Mouse (Mus musculus): Measurements from ENCODE around the gene H2afy.

Gene H2afy

DNA sequence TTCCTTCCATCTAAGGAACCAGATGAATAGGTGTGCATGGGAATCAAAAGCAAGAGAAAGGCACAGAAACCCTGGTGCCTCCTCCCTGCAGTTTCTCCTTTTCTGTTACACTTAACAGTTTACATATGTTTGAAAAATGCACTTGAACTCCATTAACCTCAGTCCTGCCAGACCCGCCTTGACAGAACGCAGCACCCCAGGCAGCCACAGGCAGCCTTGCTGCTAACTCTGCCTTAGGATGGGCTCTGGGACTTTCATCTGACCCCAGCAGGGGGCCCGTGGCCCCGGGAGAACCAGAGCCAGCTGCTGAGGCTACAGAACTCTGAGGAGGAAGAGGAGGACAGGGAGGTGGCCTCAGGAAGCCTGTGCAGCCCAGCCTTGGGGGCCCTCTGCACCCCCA is 23.7 kb downstream of the H2afy start:
- DNase-seq (ENCODE audit: extremely low read depth, low read depth), result no peak

DNA sequence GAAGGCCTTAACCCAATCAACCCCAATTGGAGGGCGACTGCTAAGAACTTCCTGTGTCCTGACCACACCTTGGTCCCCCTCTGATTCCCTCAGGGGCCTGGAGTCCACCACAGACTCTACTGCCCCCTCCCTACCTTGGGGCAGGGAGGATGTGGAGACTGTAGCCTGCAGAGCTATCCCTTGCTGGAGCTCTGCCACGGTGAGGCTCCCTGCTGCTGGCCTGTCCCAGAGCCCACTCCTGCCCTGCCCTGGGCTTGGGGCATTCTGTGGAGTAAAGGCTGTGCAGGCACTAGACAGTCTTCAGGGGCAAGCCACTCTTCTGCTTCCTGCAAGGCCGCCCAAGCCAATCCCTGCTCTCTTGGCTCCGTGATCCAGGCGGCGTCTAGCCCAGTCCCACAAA is 24.6 kb downstream of the H2afy start:
- DNase-seq (ENCODE audit: extremely low read depth, low read depth), result no peak

DNA sequence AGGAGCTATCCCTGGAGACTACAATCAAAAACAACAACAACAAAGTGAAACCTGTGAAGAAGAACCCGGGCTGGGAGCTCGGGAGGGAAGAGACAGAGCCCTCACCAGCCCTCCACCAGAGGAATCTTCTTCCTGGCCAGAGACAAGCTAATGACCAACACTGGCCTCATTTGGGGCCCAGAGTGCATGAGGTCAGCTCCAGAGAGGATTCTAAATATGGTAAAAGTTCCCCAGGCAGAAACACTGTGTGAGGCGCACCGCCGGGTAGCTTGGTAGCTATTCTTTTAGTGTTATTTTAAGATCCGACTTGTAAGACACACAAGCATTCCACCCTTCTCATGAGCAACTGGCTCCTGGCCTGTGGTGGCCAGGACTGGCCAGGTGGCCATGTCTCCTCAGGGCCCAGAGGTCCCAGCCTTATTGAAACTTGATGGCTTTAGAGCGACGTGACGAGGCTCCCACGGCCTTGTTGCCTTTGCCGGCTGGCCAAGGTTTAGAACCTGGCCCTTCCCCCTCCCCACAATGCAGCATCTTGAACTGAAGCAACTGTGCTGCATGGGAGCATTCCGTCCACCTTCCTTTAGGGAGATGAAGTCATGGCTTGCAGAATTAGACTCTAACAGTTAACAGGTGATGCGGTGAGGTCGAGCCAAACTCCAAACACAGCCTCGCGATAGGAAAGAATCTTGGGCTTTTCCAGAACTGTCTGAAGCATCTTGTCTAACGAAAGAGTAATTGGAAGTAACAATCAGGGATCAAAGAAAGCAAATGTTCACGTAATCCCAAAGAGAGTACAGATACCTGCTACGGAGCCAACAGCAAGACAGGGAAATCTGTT is 25.2 kb downstream of the H2afy start:
- no peak for DNase-seq (ENCODE audit: extremely low read depth, low read depth)

DNA sequence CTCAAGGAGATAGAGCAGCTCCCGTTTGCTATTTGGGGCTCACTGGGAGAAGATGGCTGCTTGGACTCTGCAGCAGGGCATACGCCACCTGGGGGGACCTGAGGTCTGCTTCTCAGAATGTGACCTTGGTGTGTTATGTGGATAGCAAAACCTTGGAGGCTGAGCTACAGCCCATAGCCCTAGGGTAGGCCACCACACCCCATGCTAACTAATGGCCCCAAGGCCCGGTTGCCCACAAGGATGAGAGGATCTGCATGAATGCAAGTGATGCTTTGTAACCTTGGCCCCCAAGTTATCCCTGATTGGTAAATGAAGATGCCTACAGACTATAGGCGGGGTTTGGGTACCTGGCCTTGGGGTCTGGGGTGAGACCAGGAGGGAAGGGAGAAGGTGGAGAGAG is 26.5 kb downstream of the H2afy start:
- DNase-seq (ENCODE audit: extremely low read depth, low read depth), result no peak

DNA sequence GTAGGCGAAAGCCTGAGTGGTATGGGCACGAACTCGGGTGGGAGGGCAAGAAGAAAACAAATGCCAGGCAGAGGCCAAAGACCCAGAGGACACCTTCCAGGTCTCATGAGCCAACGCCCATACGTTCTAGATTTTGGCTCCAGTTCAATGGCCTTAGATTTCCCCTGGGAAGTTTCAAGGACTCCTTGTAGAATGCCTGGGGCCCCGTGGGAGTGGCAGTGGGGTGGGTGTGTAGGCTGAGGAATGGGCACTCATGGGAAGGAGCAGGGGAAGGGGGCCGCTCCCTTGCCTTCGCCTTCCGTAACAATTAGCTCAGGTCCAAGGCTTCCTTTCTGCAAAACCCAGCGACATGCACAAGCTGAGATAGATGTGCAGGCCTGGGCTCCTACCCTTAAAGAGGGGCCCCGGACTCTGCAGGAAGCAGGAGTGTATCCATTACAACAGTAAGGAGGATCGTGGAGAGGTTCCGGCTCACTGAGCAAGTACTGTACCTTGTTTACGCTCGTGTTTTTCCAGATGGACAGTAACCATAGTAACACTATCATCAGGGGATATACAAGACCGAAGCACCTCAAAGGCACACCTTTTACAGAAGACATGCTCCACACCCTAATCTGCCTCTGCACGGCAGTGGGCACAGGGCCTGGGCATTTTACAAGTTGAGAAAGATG is 27.2 kb downstream of the H2afy start:
- DNase-seq (ENCODE audit: extremely low read depth, low read depth), result no peak

DNA sequence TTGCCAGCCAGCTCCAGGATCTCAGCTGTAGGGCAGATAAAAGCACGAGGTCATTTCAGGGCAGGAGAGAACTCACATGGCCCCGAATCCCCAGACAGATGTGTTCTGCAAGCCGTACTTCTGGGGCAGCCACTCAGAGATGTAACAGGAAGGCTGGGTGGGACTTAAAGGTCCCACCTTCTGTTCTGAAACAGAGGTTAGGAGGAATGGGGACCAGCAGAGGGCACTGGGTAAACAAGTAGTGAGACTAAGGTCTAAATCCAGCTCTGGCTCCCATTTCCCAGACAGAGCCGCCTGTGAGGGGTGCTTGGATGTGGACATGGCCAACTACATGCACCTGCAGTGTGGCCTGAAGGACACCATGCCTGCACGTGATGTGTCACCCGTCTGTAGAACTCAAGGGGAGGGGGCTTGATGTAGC is 31.2 kb downstream of the H2afy start:
- DNase-seq (ENCODE audit: extremely low read depth, low read depth), result no peak

DNA sequence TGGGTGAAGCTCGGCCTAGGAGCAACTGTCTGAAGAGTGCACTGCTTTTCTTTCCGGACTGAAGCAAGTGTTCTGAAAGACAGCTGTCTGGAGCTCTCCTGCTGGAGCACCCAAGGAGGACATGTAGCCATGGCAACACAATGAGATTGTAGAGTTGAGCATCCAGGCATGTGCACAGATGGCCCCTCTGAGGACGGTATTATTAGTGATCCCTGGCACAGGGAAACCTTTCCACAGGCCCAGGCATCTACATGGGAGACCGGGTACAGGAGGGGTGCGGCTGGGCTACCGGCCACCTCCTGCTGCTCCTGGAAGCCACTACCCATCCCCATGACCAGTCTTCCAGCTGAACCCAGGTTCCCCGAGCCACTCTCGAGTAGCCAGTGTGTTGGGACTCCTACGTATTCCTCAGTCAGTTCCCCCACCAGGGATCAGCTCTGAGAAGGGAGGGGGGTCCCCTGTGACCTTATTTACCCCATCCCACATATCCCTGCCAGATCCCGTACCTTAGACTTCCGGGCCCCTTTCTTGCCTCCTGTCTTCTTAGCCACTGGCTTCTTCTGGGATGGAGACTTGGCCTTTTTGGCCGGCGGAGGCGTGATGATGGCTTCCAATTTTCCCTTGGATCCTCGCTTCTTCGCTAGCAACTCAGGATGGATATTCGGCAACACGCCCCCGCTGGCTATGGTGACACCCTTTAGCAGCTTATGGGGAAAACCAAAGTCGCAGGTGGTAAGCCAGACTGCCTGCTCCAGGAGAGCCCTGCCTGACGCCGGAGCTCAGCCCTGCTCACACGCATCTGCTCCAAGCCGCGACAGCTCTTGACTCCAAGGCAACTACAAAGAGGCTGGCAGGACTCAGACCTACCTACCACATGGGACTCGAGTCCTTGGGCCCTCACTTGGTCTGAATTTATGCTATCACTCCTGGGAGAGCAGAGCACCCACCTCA is 32.1 kb downstream of the H2afy start:
- DNase-seq (ENCODE audit: extremely low read depth, low read depth), result no peak

DNA sequence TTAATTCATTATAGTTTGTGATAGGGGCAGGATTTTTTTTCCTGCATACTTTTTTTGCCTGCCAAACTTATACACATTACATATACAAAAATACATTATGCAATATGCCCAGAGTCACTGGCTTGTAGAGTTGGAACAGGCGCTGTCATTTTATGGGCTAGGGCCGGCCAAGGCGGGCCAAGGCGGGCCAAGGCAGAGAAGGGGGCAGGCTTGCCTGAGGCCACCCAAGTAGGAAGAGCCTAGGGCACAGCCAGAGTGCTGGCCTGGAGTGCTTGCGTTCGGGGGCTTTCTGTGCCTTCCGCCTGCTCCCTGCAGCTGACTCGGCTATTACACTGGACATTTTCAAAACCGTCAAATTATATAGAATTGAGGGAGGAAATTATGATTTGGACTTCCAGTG is 34.0 kb downstream of the H2afy start:
- no peak for DNase-seq (ENCODE audit: extremely low read depth, low read depth)

DNA sequence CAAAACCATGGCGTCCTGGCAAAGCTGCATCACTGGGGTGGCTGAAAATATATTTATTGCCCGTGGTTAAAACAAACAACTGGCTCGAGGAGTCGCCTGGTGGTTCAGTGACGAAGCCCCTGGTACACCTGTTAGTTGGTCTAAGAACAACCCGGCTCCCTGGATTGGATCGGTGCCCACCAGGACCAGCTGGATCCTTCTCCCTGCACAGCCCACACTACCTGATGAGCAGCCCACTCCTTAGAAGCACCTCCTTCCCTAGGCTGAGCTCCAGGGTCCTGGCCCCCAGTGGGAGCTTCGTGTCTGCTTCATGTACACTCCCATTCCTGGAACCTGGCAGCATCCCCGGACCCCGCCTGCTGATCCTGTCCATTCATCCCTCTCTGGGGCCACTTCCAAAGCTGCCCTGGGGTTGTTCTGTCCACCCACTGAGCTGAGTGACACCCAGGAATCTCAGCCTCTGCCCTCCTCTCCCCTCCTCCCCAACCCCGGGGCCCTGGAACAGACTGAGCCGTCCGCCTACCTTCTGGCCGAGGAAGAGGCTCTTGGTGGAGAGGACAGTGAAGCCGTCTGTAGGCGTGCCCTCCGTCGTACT is 40.5 kb downstream of the H2afy start:
- DNase-seq (ENCODE audit: extremely low read depth, low read depth), result no peak

DNA sequence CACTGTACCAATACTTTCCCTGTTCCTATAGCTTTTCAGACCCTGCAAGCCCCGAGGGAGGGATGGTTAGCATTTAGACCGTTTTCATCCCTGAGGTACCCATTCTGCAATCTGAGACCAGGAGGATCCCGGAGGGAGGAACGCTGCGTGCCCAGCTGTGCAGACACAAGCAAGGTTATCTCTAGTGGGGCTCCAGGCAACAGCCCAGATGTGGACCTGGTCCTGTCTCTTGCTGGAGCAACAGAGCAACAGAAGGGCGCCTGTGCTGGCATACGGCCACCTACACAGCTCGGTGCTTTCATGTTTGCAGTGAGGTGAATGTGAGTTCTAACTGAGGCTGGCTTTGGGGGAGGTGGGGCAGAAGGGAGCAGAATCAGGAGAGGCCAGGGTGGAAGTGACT is 41.6 kb downstream of the H2afy start:
- DNase-seq (ENCODE audit: extremely low read depth, low read depth), result no peak

DNA sequence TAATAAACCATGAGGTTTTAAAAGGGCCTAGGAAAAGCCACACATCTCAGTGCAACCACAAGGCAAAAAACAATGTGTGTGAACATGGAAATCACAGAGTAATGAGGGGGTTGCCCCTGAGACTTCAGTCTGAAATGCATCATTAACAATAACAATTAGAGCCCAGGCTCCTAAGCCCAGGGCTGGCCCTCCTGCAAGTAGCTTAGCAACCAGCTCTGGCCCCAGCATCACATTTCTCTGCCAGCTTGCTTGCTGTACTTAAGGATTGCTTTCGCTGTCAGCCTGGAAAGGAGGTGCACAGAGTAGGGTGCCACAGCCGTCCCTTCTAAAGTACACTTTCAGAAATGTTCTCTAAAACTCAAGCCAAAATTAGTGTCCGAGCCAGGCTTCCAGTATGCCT is 42.5 kb downstream of the H2afy start:
- no peak for DNase-seq (ENCODE audit: extremely low read depth, low read depth)

DNA sequence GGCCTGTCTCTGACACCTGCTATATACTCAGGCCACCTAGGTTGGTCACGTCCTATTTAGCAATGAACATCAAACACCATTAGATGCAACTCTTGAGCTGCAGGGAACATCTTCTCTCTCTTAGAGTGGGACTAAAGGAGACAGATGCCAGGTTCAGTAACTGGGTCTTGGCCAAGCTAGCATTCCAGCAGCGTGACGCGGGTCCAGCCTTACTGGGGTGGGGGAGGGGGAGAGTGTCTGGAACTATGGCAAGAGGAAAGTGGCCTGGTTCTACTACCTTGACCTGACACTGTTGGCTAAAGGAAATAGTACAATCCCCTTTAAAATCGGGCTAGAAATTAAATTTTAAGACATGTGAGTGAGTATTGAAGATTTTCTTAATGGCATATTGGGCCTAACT is 43.6 kb downstream of the H2afy start:
- DNase-seq (ENCODE audit: extremely low read depth, low read depth), result no peak

DNA sequence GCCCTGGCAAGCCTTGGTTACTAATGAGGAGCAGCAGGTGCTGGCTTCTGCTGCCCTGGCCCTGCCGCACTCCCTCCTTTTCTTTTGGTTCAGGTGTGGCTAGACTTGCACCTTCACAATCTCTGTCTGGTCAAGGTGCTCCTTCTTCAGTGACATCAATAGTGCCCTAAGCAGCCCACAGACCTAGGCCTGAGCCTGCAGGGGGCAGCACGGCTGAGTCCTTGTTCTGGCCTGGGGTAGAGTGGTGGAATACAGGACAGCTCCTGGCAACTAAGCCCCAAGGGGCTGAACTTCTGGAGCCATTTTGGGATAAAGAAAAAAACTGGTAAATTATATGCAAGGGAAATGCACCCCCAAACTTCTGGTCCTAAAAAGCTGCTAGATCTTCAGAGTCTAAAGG is 45.6 kb downstream of the H2afy start:
- DNase-seq (ENCODE audit: extremely low read depth, low read depth), result no peak

DNA sequence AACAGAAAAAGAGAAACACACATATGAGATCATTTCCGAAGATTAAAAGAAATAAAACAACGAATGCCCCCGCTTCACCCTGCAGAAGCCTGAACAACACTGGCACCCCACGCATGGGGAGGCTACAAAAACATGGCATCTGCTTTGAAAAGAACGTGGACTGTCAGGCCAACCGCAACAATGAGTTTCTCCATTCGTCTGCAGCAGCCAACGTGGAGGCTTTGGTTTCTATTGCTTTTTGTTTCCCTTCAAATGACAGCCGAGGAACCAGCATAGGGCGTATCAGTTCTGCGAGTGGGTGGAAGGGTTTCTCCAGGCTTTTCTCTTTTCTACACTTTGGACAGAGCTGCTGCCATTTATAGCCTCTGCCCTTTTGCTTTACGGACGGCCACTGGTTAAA is 47.6 kb downstream of the H2afy start:
- no peak for DNase-seq (ENCODE audit: extremely low read depth, low read depth)

DNA sequence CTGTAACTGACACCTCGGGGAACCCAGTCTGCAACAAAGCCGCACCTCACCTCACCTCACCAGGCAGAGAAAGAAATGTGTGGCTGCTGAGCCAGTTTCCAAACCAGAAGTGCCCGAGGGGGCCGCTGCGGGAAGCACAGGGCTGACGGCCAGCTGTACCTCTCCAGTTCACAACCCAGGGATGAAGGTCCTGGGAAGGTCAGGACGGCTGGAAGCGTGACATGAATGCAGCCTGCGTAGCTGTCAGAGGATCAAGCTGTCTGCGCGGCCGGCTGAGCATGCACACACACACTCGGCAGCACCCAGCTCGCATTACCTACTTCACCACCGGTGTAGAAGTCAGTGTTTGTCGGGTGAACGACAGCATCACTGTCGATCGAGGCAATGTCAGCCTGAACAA is 48.2 kb downstream of the H2afy start:
- DNase-seq (ENCODE audit: extremely low read depth, low read depth), result no peak

DNA sequence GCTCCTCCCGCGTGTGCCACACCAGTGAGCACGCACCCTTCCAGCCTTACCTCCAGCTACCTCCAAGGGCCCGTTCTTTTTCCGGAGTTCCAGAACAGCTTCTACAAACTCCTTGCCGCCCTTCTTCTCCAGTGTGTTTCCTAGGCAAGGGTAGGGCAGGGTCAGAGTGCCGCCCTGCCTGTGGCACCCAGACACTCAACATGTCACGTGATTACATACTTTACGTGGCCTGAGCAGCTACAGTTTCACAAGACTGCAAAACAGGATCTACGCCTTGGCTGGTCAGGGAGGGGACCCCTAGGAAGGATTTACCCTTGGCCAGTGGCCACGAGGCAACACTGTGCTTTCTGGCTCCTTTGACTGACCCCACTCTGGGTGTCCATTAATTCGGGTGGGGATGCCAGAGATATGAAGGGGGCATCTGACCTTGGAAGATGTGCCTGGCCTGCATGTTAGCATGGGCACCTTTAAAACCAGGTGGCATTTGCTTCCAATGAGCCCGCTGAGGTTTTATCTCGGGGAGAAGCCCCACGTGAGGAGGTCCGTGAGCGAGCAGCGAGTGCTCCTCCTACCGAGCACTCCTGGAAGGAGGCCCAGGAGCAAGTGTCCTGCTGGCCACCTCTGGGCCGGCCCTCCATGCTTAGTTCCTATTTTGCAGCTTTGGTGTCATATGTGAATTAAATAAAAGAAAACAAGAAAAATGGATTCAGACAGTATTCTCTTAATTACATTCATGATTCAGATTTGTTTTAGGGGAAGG is 51.8 kb downstream of the H2afy start:
- DNase-seq (ENCODE audit: extremely low read depth, low read depth), result no peak

DNA sequence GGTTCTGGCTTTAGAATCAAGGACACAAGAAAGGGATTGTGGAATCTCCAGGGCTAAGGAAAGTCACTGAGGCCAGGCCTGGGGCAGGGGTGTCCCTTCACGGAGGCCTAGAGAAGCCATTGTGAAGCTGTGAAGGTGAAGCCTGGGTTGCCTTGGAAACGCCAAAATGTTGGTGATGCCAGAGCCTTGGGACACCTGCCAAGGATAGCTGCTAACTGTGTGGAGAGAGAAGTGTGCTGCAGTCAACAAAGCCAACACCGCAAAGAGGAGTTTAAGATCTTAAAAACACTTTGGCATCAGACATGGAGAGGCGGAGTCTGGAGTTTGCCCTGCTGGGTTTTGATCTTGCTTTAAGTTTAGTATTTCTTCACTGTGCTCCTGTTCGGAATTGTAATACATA is 54.5 kb downstream of the H2afy start:
- DNase-seq (ENCODE audit: extremely low read depth, low read depth), result no peak

DNA sequence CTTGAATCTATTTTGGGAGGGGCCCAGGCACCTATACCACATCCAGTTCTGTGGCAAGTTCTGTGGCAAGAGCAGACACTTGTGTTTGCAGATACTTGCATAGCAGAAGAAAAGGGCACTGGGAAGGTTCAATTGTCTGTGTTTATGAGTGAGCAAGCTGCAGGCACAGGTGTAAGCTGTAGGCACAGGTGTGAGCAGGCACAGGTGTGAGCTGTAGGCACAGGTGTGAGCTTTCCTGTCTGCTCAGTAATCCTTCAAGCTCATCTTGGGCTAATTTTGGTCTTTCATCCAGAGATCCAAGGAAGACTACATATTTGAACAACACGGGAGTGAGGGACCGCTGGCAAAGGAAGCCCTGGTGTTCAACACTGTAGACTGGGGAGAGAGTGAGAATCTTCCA is 56.5 kb downstream of the H2afy start:
- no peak for DNase-seq (ENCODE audit: extremely low read depth, low read depth)

DNA sequence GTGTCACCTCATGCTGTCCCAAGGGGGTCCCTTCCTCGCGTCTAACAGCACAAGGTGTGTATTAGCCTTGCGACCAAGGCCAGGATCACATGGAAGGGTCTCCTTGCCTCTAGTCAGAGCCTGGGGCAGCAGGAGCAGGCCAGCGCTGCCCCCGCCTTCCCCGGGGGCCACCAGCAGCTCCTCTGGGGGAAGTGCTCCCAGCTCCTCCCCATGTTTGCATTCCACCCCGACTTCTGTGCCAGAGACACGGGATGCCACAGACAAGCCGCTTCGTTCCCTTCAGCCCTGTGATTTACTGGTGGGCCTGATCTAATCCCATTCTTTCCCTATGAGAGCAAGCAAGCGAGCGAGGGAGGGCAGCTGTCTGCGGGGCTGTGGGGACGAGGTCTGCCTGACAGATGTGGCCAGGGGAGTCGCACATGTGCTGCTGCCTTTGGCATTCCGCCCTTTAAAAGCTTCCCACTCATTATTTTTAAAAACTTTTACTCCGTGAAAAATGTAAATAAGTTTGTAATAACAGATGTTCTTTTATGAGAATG is 57.4 kb downstream of the H2afy start:
- no peak for DNase-seq (ENCODE audit: extremely low read depth, low read depth)

DNA sequence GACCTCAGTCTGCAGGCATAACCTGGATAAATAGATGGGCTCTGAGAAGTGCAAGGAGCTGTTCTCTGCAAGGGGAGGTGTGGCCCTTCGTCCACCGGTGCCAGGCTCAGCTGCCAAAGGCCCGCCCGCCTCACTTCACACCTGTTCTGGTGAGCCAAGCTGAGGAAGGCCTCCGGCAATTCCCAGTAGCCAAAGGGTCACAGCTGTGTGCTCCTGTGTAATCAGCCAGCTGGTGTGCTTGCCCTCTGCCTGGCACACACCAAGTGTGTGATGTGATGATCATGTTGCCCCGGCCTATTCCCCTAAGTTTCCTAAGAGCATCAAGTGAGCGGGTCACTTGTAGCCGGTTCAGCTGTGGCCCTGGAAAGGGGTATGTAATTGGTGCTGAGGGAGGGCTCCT is 60.2 kb downstream of the H2afy start:
- DNase-seq (ENCODE audit: extremely low read depth, low read depth), result no peak

DNA sequence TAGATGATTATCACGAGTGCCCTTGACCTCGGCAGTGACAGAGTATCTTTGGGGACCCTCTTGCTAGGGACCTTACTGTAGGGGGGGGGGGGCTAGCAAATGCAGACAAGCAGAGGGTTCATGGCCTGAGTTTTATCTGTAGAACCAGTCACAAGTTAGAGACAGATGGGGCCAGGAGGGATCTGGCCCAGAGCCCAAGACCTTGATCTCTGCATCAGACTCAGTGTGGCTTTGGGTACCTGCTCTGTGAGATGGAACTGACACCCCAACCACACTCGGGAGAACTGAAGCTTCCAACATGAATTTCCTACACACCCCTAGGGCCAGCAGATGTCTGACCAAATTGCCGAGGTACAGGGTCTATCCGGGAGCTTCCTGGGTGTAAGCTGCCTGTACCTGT is 63.0 kb downstream of the H2afy start:
- DNase-seq (ENCODE audit: extremely low read depth, low read depth), result no peak
